8 mouse cellular contexts compared by ENCODE assay signal in the genomic region with DNA sequence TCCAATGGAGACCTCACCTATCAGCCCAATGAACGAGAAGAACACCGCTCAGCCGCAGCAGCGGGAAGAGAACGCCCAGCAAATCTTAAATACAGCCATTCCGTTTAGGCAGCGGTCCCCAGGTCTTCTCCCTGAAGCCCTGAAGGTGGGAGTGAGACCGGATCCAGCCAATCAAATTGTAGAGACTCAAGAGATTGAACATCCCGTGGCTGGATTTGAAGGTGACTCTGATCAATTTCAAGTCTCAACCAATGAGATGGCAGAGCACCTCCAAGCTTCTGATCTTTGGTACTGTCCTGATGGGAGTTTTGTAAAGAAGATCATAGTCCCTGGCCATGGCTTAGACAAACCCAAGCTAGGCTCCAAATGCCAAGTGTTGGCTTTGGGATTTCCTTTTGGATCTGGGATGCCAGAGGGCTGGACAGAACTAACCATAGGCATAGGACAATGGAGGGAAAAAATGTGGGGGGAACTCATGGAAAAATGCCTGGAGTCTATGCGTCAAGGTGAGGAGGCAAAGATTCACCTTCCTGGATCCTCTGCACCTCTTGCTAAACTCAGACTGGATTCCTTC. TPM values are rescaled to one million over a fixed set of nuclear protein-coding genes. Genes with fewer than 3 reads are reported as not detected.
DNase-seq lines count a peak whose midpoint lies in the region; ATAC-seq and TF ChIP-seq lines count a peak whose summit lies in the region.

No protein-coding gene starts in this region.

- WGBS in heart, embryonic 11.5 days (ENCODE audit: insufficient replicate concordance) = 34% methylated on average over 10 of the region's 10 CpGs
- 47% methylated on average over 10 of the region's 10 CpGs for WGBS in forebrain, postnatal 0 days
- 65% methylated on average over 10 of the region's 10 CpGs for WGBS in macrophage (ENCODE audit: missing documents)

- intact Hi-C loops in heart, postnatal 25 days (cut with DNase I) = no loop called here
- intact Hi-C loops in gastrocnemius, postnatal 14 days (cut with DNase I; ENCODE audit: low total_unique reads) = no loop called here

- H3K27ac ChIP-seq in heart, embryonic 11.5 days (ENCODE audit: low read depth, low read length) = 0 out of 2 replicates have a peak overlapping the region, but pooled peaks have one; percentile 47
- peak overlapping the region; percentile 74; the same call in 1 of the 2 replicates for H3K27ac ChIP-seq in forebrain, postnatal 0 days (ENCODE audit: low read depth, low read length)
- peak overlapping the region; percentile 63 for H3K27ac ChIP-seq in macrophage

- no peaks in the 10 kb centered on the region for H3K9me3 ChIP-seq in heart, embryonic 11.5 days (replicated peaks; ENCODE audit: control insufficient read depth, low read length)
- no peaks in the 10 kb centered on the region for H3K9me3 ChIP-seq in G1E (replicated peaks)
- H3K9me3 ChIP-seq in forebrain, postnatal 0 days (ENCODE audit: low read length) = no peaks in the 10 kb centered on the region

- peaks cover 35% of the 10 kb centered on the region for H3K79me2 ChIP-seq in macrophage (ENCODE audit: inconsistent target)

- H3K9ac ChIP-seq in heart, embryonic 11.5 days (ENCODE audit: low read depth, low read length) = peak overlapping the region; percentile 76; the same call in 1 of the 2 replicates
- peak overlapping the region; percentile 55 for H3K9ac ChIP-seq in forebrain, postnatal 0 days

- DNase-seq in heart, postnatal 25 days (ENCODE audit: low spot score) = no peak
- no peak for DNase-seq in G1E (ENCODE audit: low spot score)
- no peak for DNase-seq in forebrain, postnatal 0 days
- DNase-seq in ovary, postnatal 10 days (ENCODE audit: low spot score) = no peak
- DNase-seq in gastrocnemius, postnatal 14 days = no peak
- DNase-seq in urinary bladder, adult 2 months (ENCODE audit: low spot score) = no peak

- no peak for TF ChIP-seq CTCF in G1E (IDR thresholded peaks at IDR 0.05; ENCODE audit: low read depth, low read length)
- no peak for TF ChIP-seq CTCF in forebrain, postnatal 0 days (IDR thresholded peaks at IDR 0.05; ENCODE audit: low read depth)

- no peaks in the 10 kb centered on the region for H3K27me3 ChIP-seq in heart, embryonic 11.5 days (ENCODE audit: control insufficient read depth, insufficient read depth, low read length)
- peaks cover 20% of the 10 kb centered on the region for H3K27me3 ChIP-seq in G1E (ENCODE audit: insufficient read depth, low read length)
- no peaks in the 10 kb centered on the region for H3K27me3 ChIP-seq in forebrain, postnatal 0 days (ENCODE audit: insufficient read depth, low read length)

- peak overlapping the region; percentile 71 for H3K4me2 ChIP-seq in heart, embryonic 11.5 days
- peak overlapping the region; percentile 60 for H3K4me2 ChIP-seq in forebrain, postnatal 0 days (ENCODE audit: low read depth)

- peaks cover 15% of the 10 kb centered on the region for H3K4me1 ChIP-seq in heart, embryonic 11.5 days (ENCODE audit: control insufficient read depth, insufficient read depth, low read length)
- H3K4me1 ChIP-seq in G1E (ENCODE audit: insufficient read depth, low read depth, low read length) = peaks cover 38% of the 10 kb centered on the region
- H3K4me1 ChIP-seq in forebrain, postnatal 0 days (ENCODE audit: insufficient read depth) = peaks cover 17% of the 10 kb centered on the region

- no peaks in the 10 kb centered on the region for H3K36me3 ChIP-seq in heart, embryonic 11.5 days (ENCODE audit: control insufficient read depth, insufficient read depth, low read length)
- peaks cover 34% of the 10 kb centered on the region for H3K36me3 ChIP-seq in G1E (replicated peaks)
- peaks cover 18% of the 10 kb centered on the region for H3K36me3 ChIP-seq in forebrain, postnatal 0 days (ENCODE audit: insufficient read depth)
- H3K36me3 ChIP-seq in macrophage (ENCODE audit: inconsistent target) = peaks cover 5% of the 10 kb centered on the region; the same call in 1 of the 2 replicates

- ATAC-seq in heart, embryonic 11.5 days (replicated peaks; ENCODE audit: insufficient number of reproducible peaks, low FRiP score, low TSS enrichment) = no peak
- no peak for ATAC-seq in G1E (ENCODE audit: extremely low read depth, insufficient number of reproducible peaks, low FRiP score, poor library complexity, severe bottlenecking)
- ATAC-seq in forebrain, postnatal 0 days = no peak

- peak overlapping the region; percentile 55 for H3K4me3 ChIP-seq in heart, embryonic 11.5 days (ENCODE audit: low read depth, low read length)
- H3K4me3 ChIP-seq in G1E (ENCODE audit: low read depth, low read length) = peak overlapping the region; percentile 68
- H3K4me3 ChIP-seq in forebrain, postnatal 0 days (ENCODE audit: low read depth, low read length) = peak overlapping the region; percentile 52
- peak overlapping the region; percentile 71 for H3K4me3 ChIP-seq in macrophage (ENCODE audit: inconsistent target)

RNA-seq across cellular contexts. Expression of a gene that starts 0.8 kb away (rescaled TPM):
- 10.9 and 11.4 TPM in 2 replicates for polyA plus RNA-seq in heart, embryonic 11.5 days (2014; fragmentation: Nextera tagmentation; extraction: Ambion mirVana)
- total RNA-seq in heart, postnatal 25 days (2021) = 1 to 10 TPM; 6.2 to 6.6 TPM
- total RNA-seq in G1E (2014; fragmentation: Nextera tagmentation) (1.6 and 4.7 TPM in 2 replicates), G1E (2017) (11.9 and 22.1 TPM in 2 replicates)
- polyA plus RNA-seq in G1E (2012) (6.5 and 7.8 TPM in 2 replicates), macrophage (2018) (12.5 to 24.4 TPM (median 15.0 TPM) in 3 replicates)
- 9.6 and 19.9 TPM in 2 replicates for total RNA-seq in forebrain, postnatal 0 days (2014; rRNA removed)
- 8.2 and 11.4 TPM in 2 replicates for polyA plus RNA-seq in forebrain, postnatal 0 days (2015; fragmentation: Nextera tagmentation; extraction: Ambion mirVana)
- 10 to 100 TPM in 4 of 26 experiments, 1 to 10 TPM in 22; 1.9 to 12.5 (median 7.0) TPM for total RNA-seq in macrophage (2018; cell fraction: chromatin; rRNA removed)
- 10 to 100 TPM in 24 of 26 experiments, 1 to 10 TPM in 2; 7.7 to 22.0 (median 13.1) TPM for total RNA-seq in macrophage (2018; cell fraction: cytosol; rRNA removed)
- total RNA-seq in macrophage (2018; cell fraction: nucleus; rRNA removed) = 10 to 100 TPM in 7 of 26 experiments, 1 to 10 TPM in 19; 2.2 to 13.1 (median 7.9) TPM
- total RNA-seq in gastrocnemius, postnatal 14 days (2021) = 1 to 10 TPM; 4.6 to 6.4 TPM
- 4.6 and 7.2 TPM in 2 replicates for polyA plus RNA-seq in urinary bladder, adult 2 months (2012; rRNA removed)

RNA-seq across cellular contexts. Expression of a gene that starts 1.6 kb away (rescaled TPM):
- 41.0 and 49.8 TPM in 2 replicates for polyA plus RNA-seq in heart, embryonic 11.5 days (2014; fragmentation: Nextera tagmentation; extraction: Ambion mirVana)
- total RNA-seq in heart, postnatal 25 days (2021) = 10 to 100 TPM; 15.6 to 17.8 TPM
- total RNA-seq in G1E (2014; fragmentation: Nextera tagmentation) (20.5 and 23.0 TPM in 2 replicates), G1E (2017) (7.8 and 9.2 TPM in 2 replicates)
- polyA plus RNA-seq in G1E (2012) (89.0 and 103 TPM in 2 replicates), macrophage (2018) (31.4 to 62.2 TPM (median 57.9 TPM) in 3 replicates)
- total RNA-seq in forebrain, postnatal 0 days (2014; rRNA removed) = 39.9 and 43.7 TPM in 2 replicates
- polyA plus RNA-seq in forebrain, postnatal 0 days (2015; fragmentation: Nextera tagmentation; extraction: Ambion mirVana) = 86.1 and 86.4 TPM in 2 replicates
- 10 to 100 TPM; 18.3 to 80.5 (median 48.3) TPM for total RNA-seq in macrophage (2018; cell fraction: chromatin; rRNA removed)
- total RNA-seq in macrophage (2018; cell fraction: cytosol; rRNA removed) = 10 to 100 TPM; 37.7 to 82.4 (median 57.2) TPM
- total RNA-seq in macrophage (2018; cell fraction: nucleus; rRNA removed) = 10 to 100 TPM; 22.0 to 90.0 (median 57.6) TPM
- 10 to 100 TPM in 1 of 2 experiments, 1 to 10 TPM in 1; 8.9 to 11.0 TPM for total RNA-seq in gastrocnemius, postnatal 14 days (2021)
- 39.2 and 42.1 TPM in 2 replicates for polyA plus RNA-seq in urinary bladder, adult 2 months (2012; rRNA removed)

RNA-seq across cellular contexts. Expression of a gene that starts 16.0 kb away (rescaled TPM):
- not detected in 2 replicates for polyA plus RNA-seq in heart, embryonic 11.5 days (2014; fragmentation: Nextera tagmentation; extraction: Ambion mirVana)
- 1 to 10 TPM; 1.1 to 1.9 TPM for total RNA-seq in heart, postnatal 25 days (2021)
- total RNA-seq in G1E (2014; fragmentation: Nextera tagmentation) = not detected in 2 replicates
- not detected in 2 replicates for total RNA-seq in G1E (2017)
- polyA plus RNA-seq in G1E (2012) = not detected in 2 replicates
- total RNA-seq in forebrain, postnatal 0 days (2014; rRNA removed) = 7.8 and 11.4 TPM in 2 replicates
- polyA plus RNA-seq in forebrain, postnatal 0 days (2015; fragmentation: Nextera tagmentation; extraction: Ambion mirVana) = 12.2 and 15.1 TPM in 2 replicates
- total RNA-seq in macrophage (2018; cell fraction: chromatin; rRNA removed) = 1 to 10 TPM in 1 of 26 experiments, under 1 TPM in 5, not detected in 20; 0.33 to 1.1 (median 0.68) TPM
- total RNA-seq in macrophage (2018; cell fraction: cytosol; rRNA removed) = under 1 TPM in 15 of 26 experiments, not detected in 11; 0.07 to 0.22 (median 0.10) TPM
- total RNA-seq in macrophage (2018; cell fraction: nucleus; rRNA removed) = 1 to 10 TPM in 4 of 26 experiments, under 1 TPM in 17, not detected in 5; 0.26 to 1.3 (median 0.58) TPM
- polyA plus RNA-seq in macrophage (2018) = 0.16 to 0.25 TPM in 2 of 3 replicates, not detected in the other
- under 1 TPM; 0.27 to 0.47 TPM for total RNA-seq in gastrocnemius, postnatal 14 days (2021)
- polyA plus RNA-seq in urinary bladder, adult 2 months (2012; rRNA removed) = 8.0 and 11.1 TPM in 2 replicates

RNA-seq across cellular contexts. Expression of a gene that starts 17.0 kb away (rescaled TPM):
- polyA plus RNA-seq in heart, embryonic 11.5 days (2014; fragmentation: Nextera tagmentation; extraction: Ambion mirVana) = 31.7 and 34.3 TPM in 2 replicates
- 10 to 100 TPM; 53.2 to 53.7 TPM for total RNA-seq in heart, postnatal 25 days (2021)
- total RNA-seq in G1E (2014; fragmentation: Nextera tagmentation) = 17.1 and 25.6 TPM in 2 replicates
- 5.5 and 5.8 TPM in 2 replicates for total RNA-seq in G1E (2017)
- polyA plus RNA-seq in G1E (2012) = 30.8 and 35.1 TPM in 2 replicates
- 24.2 and 27.2 TPM in 2 replicates for total RNA-seq in forebrain, postnatal 0 days (2014; rRNA removed)
- 17.6 and 20.2 TPM in 2 replicates for polyA plus RNA-seq in forebrain, postnatal 0 days (2015; fragmentation: Nextera tagmentation; extraction: Ambion mirVana)
- 10 to 100 TPM; 12.1 to 40.8 (median 28.4) TPM for total RNA-seq in macrophage (2018; cell fraction: chromatin; rRNA removed)
- total RNA-seq in macrophage (2018; cell fraction: cytosol; rRNA removed) = 10 to 100 TPM; 52.1 to 89.0 (median 72.4) TPM
- total RNA-seq in macrophage (2018; cell fraction: nucleus; rRNA removed) = 100 to 1,000 TPM in 1 of 26 experiments, 10 to 100 TPM in 25; 19.9 to 100 (median 65.0) TPM
- 71.0 to 95.1 TPM (median 79.6 TPM) in 3 replicates for polyA plus RNA-seq in macrophage (2018)
- total RNA-seq in gastrocnemius, postnatal 14 days (2021) = 10 to 100 TPM; 35.7 to 38.9 TPM
- 22.8 and 24.8 TPM in 2 replicates for polyA plus RNA-seq in urinary bladder, adult 2 months (2012; rRNA removed)

RNA-seq across cellular contexts. Expression of a gene that starts 25.0 kb away (rescaled TPM):
- 0.24 and 0.27 TPM in 2 replicates for polyA plus RNA-seq in heart, embryonic 11.5 days (2014; fragmentation: Nextera tagmentation; extraction: Ambion mirVana)
- total RNA-seq in heart, postnatal 25 days (2021) = 10 to 100 TPM; 32.1 to 42.1 TPM
- total RNA-seq in G1E (2014; fragmentation: Nextera tagmentation) = 0.08 TPM in 1 of 2 replicates, not detected in the other
- total RNA-seq in G1E (2017) = under 0.01 and 0.06 TPM in 2 replicates
- not detected in 2 replicates for polyA plus RNA-seq in G1E (2012)
- 1.0 and 1.7 TPM in 2 replicates for total RNA-seq in forebrain, postnatal 0 days (2014; rRNA removed)
- polyA plus RNA-seq in forebrain, postnatal 0 days (2015; fragmentation: Nextera tagmentation; extraction: Ambion mirVana) = 0.08 and 0.16 TPM in 2 replicates
- total RNA-seq in macrophage (2018; cell fraction: chromatin; rRNA removed) = under 1 TPM in 4 of 26 experiments, not detected in 22; 0.05 to 0.37 (median 0.10) TPM
- under 1 TPM in 3 of 26 experiments, not detected in 23; under 0.01 to 0.03 (median under 0.01) TPM for total RNA-seq in macrophage (2018; cell fraction: cytosol; rRNA removed)
- under 1 TPM in 5 of 26 experiments, not detected in 21; 0.04 to 0.14 (median 0.04) TPM for total RNA-seq in macrophage (2018; cell fraction: nucleus; rRNA removed)
- polyA plus RNA-seq in macrophage (2018) = not detected in 3 replicates
- 10 to 100 TPM; 69.8 to 85.6 TPM for total RNA-seq in gastrocnemius, postnatal 14 days (2021)
- 74.4 and 93.5 TPM in 2 replicates for polyA plus RNA-seq in urinary bladder, adult 2 months (2012; rRNA removed)
